Mouse (Mus musculus) stomach, embryonic 14.5 days (tissue): Measurements from ENCODE around the gene Maml2. TPM values are rescaled to one million over a fixed set of nuclear protein-coding genes. Genes with fewer than 3 reads are reported as not detected.
"Not testable (repeated sequence)": the region's sequence is repeated elsewhere in the genome, so short reads cannot be mapped to it uniquely, and the experiment has no call there.

Experiments used
- ATAC-seq: fragments of 200-750 bp; cut with Nextera tagmentation; 2 replicates; pipeline ENCODE4 v1.8.0; 2017; ENCODE audit warnings: low read depth, moderate TSS enrichment; ENCODE audit not compliant: insufficient number of reproducible peaks, insufficient read depth, low FRiP score
- H3K27ac ChIP-seq: fragments of 300-500 bp; sonication (generic); 2 replicates; pipeline ENCODE4 v1.5.1; 2014; ENCODE audit warnings: mild to moderate bottlenecking, low read length, moderate library complexity, mixed read lengths
- H3K27me3 ChIP-seq: fragments of 300-500 bp; sonication (generic); 2 replicates; pipeline ENCODE4 v1.6.1; 2014; ENCODE audit warnings: low read length, control low read depth, mixed read lengths; ENCODE audit not compliant: control insufficient read depth, insufficient read depth
- H3K36me3 ChIP-seq: fragments of 300-500 bp; sonication (generic); 2 replicates; pipeline ENCODE4 v1.6.1; 2014; ENCODE audit warnings: mild to moderate bottlenecking, control low read depth, low read length, moderate library complexity, mixed read lengths; ENCODE audit not compliant: control insufficient read depth, insufficient read depth
- H3K4me1 ChIP-seq: fragments of 300-500 bp; sonication (generic); 2 replicates; pipeline ENCODE4 v1.6.1; 2014; ENCODE audit warnings: low read length, control low read depth, mixed read lengths; ENCODE audit not compliant: control insufficient read depth, insufficient read depth
- H3K4me2 ChIP-seq: fragments of 300-500 bp; sonication (generic); replicated peaks from 2 replicates; pipeline ENCODE4 v1.6.1; 2014; ENCODE audit warnings: low read depth, low read length, control low read depth
- H3K4me3 ChIP-seq: fragments of 300-500 bp; sonication (generic); 2 replicates; pipeline ENCODE4 v1.5.1; 2014; ENCODE audit warnings: low read depth, low read length, control low read depth
- H3K9ac ChIP-seq: fragments of 300-500 bp; sonication (generic); replicated peaks from 2 replicates; pipeline ENCODE4 v1.6.1; 2014; ENCODE audit warnings: low read depth, mild to moderate bottlenecking, control low read depth, low read length, moderate library complexity, mixed read lengths
- H3K9me3 ChIP-seq: fragments of 300-500 bp; sonication (generic); 2 replicates; pipeline ENCODE4 v1.6.1; 2016; ENCODE audit warnings: low read depth, low read length, control low read depth; ENCODE audit not compliant: control insufficient read depth
- WGBS: fragments of 180-500 bp; shearing (Covaris S2); extraction: QIAGEN DNeasy Blood & Tissue Kit; methylation state at CpG from one replicate; pipeline ENCODE4 v1.1.7; 2014; 5-methylcytosine and 5-hydroxymethylcytosine counted together
- polyA plus RNA-seq: library from polyadenylated mRNA; unstranded; fragments of >200 nt; fragmentation: Nextera tagmentation; extraction: Ambion mirVana; gene quantifications from 2 replicates; pipeline ENCODE4 v1.2.1, GENCODE M21; 2014

Gene Maml2
- polyA plus RNA-seq, 1 experiment from 2014 or later, result 12.7 TPM

GRCm38 (mm10) chr9:13703100-13703499 lies 405.3 kb downstream of the Maml2 start:
- Histone ChIP-seq H3K4me1 (no peaks in the 10 kb centered on the region), H3K36me3 (0 out of 2 replicates have a peak, but pooled peaks cover 4% of the 10 kb centered on the region), H3K9me3 (no peaks in the 10 kb centered on the region), H3K27ac (no peak overlapping the region), H3K4me3 (no peak overlapping the region), H3K27me3 (no peaks in the 10 kb centered on the region), H3K4me2 (no peak overlapping the region), H3K9ac (no peak overlapping the region)
- 86% methylated on average over 2 of the region's 2 CpGs for WGBS
- ATAC-seq, result no peak

- Histone ChIP-seq H3K4me1 (no peaks in the 10 kb centered on the region), H3K9me3 (no peaks in the 10 kb centered on the region), H3K9ac (no peak overlapping the region), H3K36me3 (0 out of 2 replicates have a peak, but pooled peaks cover 4% of the 10 kb centered on the region), H3K4me2 (no peak overlapping the region), H3K27me3 (no peaks in the 10 kb centered on the region), H3K4me3 (no peak overlapping the region), H3K27ac (no peak overlapping the region)
- WGBS, result 70% methylated on average over 4 of the region's 4 CpGs
- no peak for ATAC-seq
Observed at GRCm38 (mm10) chr9:13704917-13705316, 407.2 kb downstream of the Maml2 start.

- H3K36me3 ChIP-seq, result 0 out of 2 replicates have a peak, but pooled peaks cover 4% of the 10 kb centered on the region
- no peak overlapping the region for H3K27ac ChIP-seq
- no peaks in the 10 kb centered on the region for H3K27me3 ChIP-seq
- no peaks in the 10 kb centered on the region for H3K9me3 ChIP-seq
- H3K9ac ChIP-seq, result no peak overlapping the region
- WGBS, result 36% methylated on average over 3 of the region's 3 CpGs
- H3K4me2 ChIP-seq, result no peak overlapping the region
- H3K4me1 ChIP-seq, result no peaks in the 10 kb centered on the region
- H3K4me3 ChIP-seq, result no peak overlapping the region
- no peak for ATAC-seq
Observed at GRCm38 (mm10) chr9:13707066-13707555, 409.4 kb downstream of the Maml2 start.

- no peak overlapping the region for H3K4me2 ChIP-seq
- H3K27me3 ChIP-seq, result no peaks in the 10 kb centered on the region
- no peak for ATAC-seq
- H3K9me3 ChIP-seq, result no peaks in the 10 kb centered on the region
- H3K4me3 ChIP-seq, result no peak overlapping the region
- H3K36me3 ChIP-seq, result 0 out of 2 replicates have a peak, but pooled peaks cover 4% of the 10 kb centered on the region
- H3K4me1 ChIP-seq, result no peaks in the 10 kb centered on the region
- H3K9ac ChIP-seq, result no peak overlapping the region
- no peak overlapping the region for H3K27ac ChIP-seq
- 86% methylated on average over 5 of the region's 5 CpGs for WGBS
Observed at GRCm38 (mm10) chr9:13709436-13709835, 411.7 kb downstream of the Maml2 start.

- H3K27me3 ChIP-seq, H3K9ac ChIP-seq, H3K4me2 ChIP-seq, ATAC-seq, H3K4me3 ChIP-seq, H3K9me3 ChIP-seq, H3K36me3 ChIP-seq, H3K27ac ChIP-seq, H3K4me1 ChIP-seq: not testable (repeated sequence)
- 79% methylated on average over 2 of the region's 2 CpGs for whole genome bisulfite sequencing
Observed at GRCm38 (mm10) chr9:13715891-13716290, 418.1 kb downstream of the Maml2 start.

- no peak overlapping the region for H3K4me3 ChIP-seq
- no peak overlapping the region; the same call in 1 of the 2 replicates for H3K4me2 ChIP-seq
- ATAC-seq, result peak; percentile 69; the same call in 1 of the 2 replicates
- H3K27me3 ChIP-seq, result no peaks in the 10 kb centered on the region
- no peaks in the 10 kb centered on the region for H3K36me3 ChIP-seq
- WGBS, result 21% methylated on average over 8 of the region's 8 CpGs
- H3K9ac ChIP-seq, result no peak overlapping the region
- H3K4me1 ChIP-seq, result no peaks in the 10 kb centered on the region
- no peak overlapping the region for H3K27ac ChIP-seq
- no peaks in the 10 kb centered on the region for H3K9me3 ChIP-seq
Observed at GRCm38 (mm10) chr9:13716316-13717099, 418.8 kb downstream of the Maml2 start.

- ATAC-seq, result no peak
- peak within 1 kb of the TSS; percentile 78 for H3K4me2 ChIP-seq
- H3K36me3 ChIP-seq, result no peaks in the 10 kb centered on the region
- WGBS, result 43% methylated on average over 2 of the region's 2 CpGs
- peak within 1 kb of the TSS; percentile 96 for H3K27ac ChIP-seq
- H3K27me3 ChIP-seq, result no peaks in the 10 kb centered on the region
- peak within 1 kb of the TSS; percentile 99 for H3K9ac ChIP-seq
- H3K9me3 ChIP-seq, result no peaks in the 10 kb centered on the region
- H3K4me3 ChIP-seq, result peak within 1 kb of the TSS; percentile 99
- peaks cover 3% of the 10 kb centered on the region for H3K4me1 ChIP-seq
Observed at GRCm38 (mm10) chr9:13748404-13748797, 450.6 kb downstream of the Maml2 start, which contains the start of gene Mtmr2. Gene Mtmr2, plus strand, starts transcription at chr9:13748410.

GRCm38 (mm10) chr9:13748798-13749674 lies 451.3 kb downstream of the Maml2 start:
- Histone ChIP-seq H3K27me3 (no peaks in the 10 kb centered on the region), H3K4me3 (peak overlapping the region; percentile 99), H3K4me1 (peaks cover 3% of the 10 kb centered on the region), H3K9ac (peak overlapping the region; percentile 99), H3K36me3 (no peaks in the 10 kb centered on the region), H3K9me3 (no peaks in the 10 kb centered on the region), H3K4me2 (peak overlapping the region; percentile 78), H3K27ac (peak overlapping the region; percentile 96)
- ATAC-seq, result peak; percentile 98
- WGBS, result under 1% methylated on average over 56 of the region's 60 CpGs
